Mouse (Mus musculus) effector memory CD4-positive, alpha-beta T cell, adult 5 months (primary cell): ENCODE measurements around the gene Prdx1. TPM values are rescaled to one million over a fixed set of nuclear protein-coding genes. Genes with fewer than 3 reads are reported as not detected.

Source experiments
- polyA plus RNA-seq: library from polyadenylated mRNA; unstranded; fragments of 100-300 nt; shearing (Covaris generic); gene quantifications from one replicate; pipeline ENCODE4 v1.2.1, GENCODE M21; 2017

The Prdx1 gene
- 495 TPM for polyA plus RNA-seq

GRCm38 (mm10) chr4:116685402-116686061, at the start of gene Prdx1:
TSS of gene Prdx1 (plus strand) at chr4:116685544.

GRCm38 (mm10) chr4:116650924-116651796, 34.2 kb upstream of the Prdx1 start, which contains the start of gene Akr1a1:
TSS of gene Akr1a1 (minus strand) at chr4:116651680.

DNA sequence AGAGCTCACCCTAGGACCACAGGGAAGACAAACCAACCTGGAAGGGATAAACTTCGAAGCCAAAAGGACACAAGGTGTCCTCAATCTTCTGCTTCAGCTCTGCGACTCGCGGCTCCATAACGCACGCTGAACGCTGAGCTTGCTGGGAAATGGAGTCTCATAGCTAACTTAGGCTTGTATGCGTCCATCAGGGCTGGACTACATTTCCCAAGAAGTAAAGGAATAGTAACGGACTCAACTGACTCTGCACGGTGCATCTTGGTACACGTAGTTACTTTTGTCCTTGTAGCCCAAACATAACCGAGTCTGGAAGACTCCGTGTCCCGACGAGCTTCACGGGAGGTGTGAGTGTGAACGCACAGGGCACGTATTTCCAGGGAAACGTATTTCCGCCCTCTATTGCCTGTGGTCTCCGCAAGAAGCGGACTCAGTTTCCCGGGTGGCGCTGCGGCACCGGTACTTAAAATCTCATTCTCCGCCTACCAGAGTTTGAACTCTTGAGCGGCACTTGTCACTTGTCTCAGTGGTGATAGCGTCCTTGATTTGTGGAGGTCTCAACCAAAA, 22.9 kb downstream of the Prdx1 start, which contains the start of the genes Mmachc and Ccdc163:
Gene Mmachc (minus strand): TSS at position 206 of the 564 bp plus-strand sequence.
Gene Ccdc163 (plus strand): TSS at position 309 of the 564 bp plus-strand sequence.

DNA sequence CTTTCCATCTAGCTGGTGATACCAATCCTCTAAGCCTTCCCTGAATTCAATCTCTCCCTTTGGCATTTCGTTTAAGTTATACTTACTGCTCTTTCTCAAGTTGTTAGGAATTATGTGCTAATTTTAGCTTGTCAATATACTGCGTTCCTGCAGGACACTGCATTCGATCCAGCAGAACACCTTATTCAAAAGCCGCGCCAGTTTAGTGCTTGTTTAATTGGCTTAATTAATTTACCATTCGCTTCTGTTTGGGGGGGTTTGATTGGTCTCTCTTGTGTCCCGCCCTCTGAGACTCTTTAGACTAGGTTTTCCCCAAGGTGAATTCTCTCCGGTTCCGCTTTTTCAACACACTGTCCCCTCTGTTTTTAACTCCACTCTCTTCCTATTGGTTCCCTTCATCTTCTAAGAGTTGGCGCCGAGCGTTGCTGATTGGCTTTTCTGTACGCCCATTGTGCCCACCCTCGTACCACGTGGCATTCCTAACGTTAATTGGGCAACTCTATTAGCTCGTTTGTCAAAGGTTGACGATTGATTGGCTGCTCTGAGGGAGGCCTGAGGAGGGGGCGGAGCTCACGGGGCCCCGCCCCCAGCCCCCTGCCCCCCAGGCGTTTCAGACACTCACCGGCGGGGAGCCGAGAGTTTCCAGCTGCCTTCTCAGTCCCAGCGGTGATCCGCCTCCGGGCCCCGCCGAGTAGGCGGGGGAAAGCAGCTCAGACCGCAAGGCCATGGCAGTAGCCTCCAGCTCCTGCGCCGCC, 35.2 kb downstream of the Prdx1 start, which contains the start of gene Tesk2:
Gene Tesk2 (plus strand): TSS at position 606 of the 755 bp plus-strand sequence.

Other genes with a start within 250 kb of the Prdx1 start
- 12.8 TPM for gene Mast2, start 221.4 kb upstream of the Prdx1 start, polyA plus RNA-seq
- gene Ipp, start 178.0 kb upstream of the Prdx1 start, polyA plus RNA-seq, result 11.2 TPM
- 7.1 TPM for gene Tmem69, start 129.6 kb upstream of the Prdx1 start, polyA plus RNA-seq
- 61.4 TPM for gene Gpbp1l1, start 127.9 kb upstream of the Prdx1 start, polyA plus RNA-seq
- gene Ccdc17, start 88.9 kb upstream of the Prdx1 start, polyA plus RNA-seq, result 8.7 TPM
- gene Nasp, start 57.6 kb upstream of the Prdx1 start, polyA plus RNA-seq, result 91.4 TPM
- 215 TPM for gene Akr1a1, start 33.9 kb upstream of the Prdx1 start, polyA plus RNA-seq
- 3.7 TPM for gene Mmachc, start 22.9 kb downstream of the Prdx1 start, polyA plus RNA-seq
- gene Ccdc163, start 23.0 kb downstream of the Prdx1 start, polyA plus RNA-seq, result 9.8 TPM
- gene Tesk2, start 35.4 kb downstream of the Prdx1 start, polyA plus RNA-seq, result 3.2 TPM
- gene Toe1, start 122.1 kb downstream of the Prdx1 start, polyA plus RNA-seq, result 31.4 TPM
- 10.6 TPM for gene Mutyh, start 122.2 kb downstream of the Prdx1 start, polyA plus RNA-seq
- not detected for gene Hpdl, start 136.2 kb downstream of the Prdx1 start, polyA plus RNA-seq
- 0.24 TPM for gene Zswim5, start 191.8 kb downstream of the Prdx1 start, polyA plus RNA-seq